ENCODE assay signal across 46 mouse cellular contexts in the genomic region with DNA sequence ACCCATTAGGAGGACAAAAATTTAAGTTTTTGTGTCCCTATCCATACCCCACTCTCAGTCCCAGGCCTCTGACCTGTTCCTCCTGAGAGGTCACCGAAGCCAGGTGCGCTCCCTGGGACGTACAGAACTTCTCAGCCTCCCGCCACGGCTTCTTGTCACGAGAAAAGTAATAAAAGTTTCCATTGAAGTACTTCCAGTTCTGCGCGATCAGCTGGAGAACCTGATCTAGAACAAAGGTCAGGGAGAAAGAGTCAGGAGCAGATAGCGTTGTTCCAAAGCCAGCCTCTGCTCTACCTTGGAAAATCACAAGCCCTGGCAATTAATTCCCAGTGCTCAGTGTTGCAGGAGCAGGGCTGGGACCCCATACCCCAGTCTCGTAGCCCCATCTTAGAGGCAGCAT. TPM values are rescaled to one million over a fixed set of nuclear protein-coding genes. Genes with fewer than 3 reads are reported as not detected.
"Had no signal": no experiment of that assay in that cellular context is flagged by ENCODE, and none has a peak within 500 bp of the region (broad histone marks: within the 10 kb centered on the region; RNA-seq: fewer than 3 reads in every experiment).

No protein-coding gene starts in this region.

- H3K9ac ChIP-seq: heart, embryonic 12.5 days; heart, embryonic 13.5 days; heart, embryonic 15.5 days; hindbrain, embryonic 12.5 days; hindbrain, embryonic 13.5 days; hindbrain, embryonic 14.5 days; hindbrain, embryonic 15.5 days; intestine, embryonic 15.5 days; kidney, embryonic 15.5 days had no signal

- DNase-seq: heart, postnatal 10 days; heart, postnatal 14 days; heart, postnatal 4 days; kidney, adult 11 months; kidney, adult 18-20 months; kidney, adult 2 months; kidney, adult 8-10 months; kidney, adult 9 months; kidney, postnatal 10 days; kidney, postnatal 14 days; kidney, postnatal 25 days; kidney, postnatal 36 days; kidney, postnatal 4 days; layer of hippocampus, adult 9-11 months; layer of hippocampus, postnatal 36 days had no signal

- ATAC-seq: hindbrain, embryonic 16.5 days; hindbrain, postnatal 0 days; inflammation-experienced regulatory T-cells, adult 6 months; intestine, embryonic 15.5 days had no signal

- H3K27ac ChIP-seq: heart, embryonic 10.5 days; heart, embryonic 13.5 days; heart, embryonic 15.5 days; hindbrain, embryonic 10.5 days; hindbrain, embryonic 12.5 days; hindbrain, embryonic 13.5 days; hindbrain, embryonic 14.5 days; hindbrain, embryonic 15.5 days; hindbrain, postnatal 0 days; intestine, embryonic 15.5 days; kidney, embryonic 15.5 days; kidney, postnatal 0 days; layer of hippocampus, adult 2 months; left cerebral cortex, adult 2 months had no signal

- H3K4me2 ChIP-seq: heart, embryonic 11.5 days; heart, embryonic 12.5 days; heart, embryonic 13.5 days; heart, embryonic 15.5 days; hindbrain, embryonic 12.5 days; hindbrain, embryonic 13.5 days; hindbrain, embryonic 14.5 days; hindbrain, embryonic 15.5 days; intestine, embryonic 15.5 days; kidney, embryonic 15.5 days had no signal

- H3K36me3 ChIP-seq: heart, embryonic 10.5 days; heart, embryonic 12.5 days; heart, embryonic 13.5 days; heart, embryonic 15.5 days; hindbrain, embryonic 10.5 days; hindbrain, embryonic 12.5 days; hindbrain, embryonic 13.5 days; hindbrain, embryonic 15.5 days; intestine, embryonic 15.5 days; kidney, embryonic 15.5 days had no signal

- H3K4me1 ChIP-seq: heart, embryonic 13.5 days; heart, embryonic 15.5 days; hindbrain, embryonic 10.5 days; hindbrain, embryonic 12.5 days; hindbrain, embryonic 13.5 days; hindbrain, embryonic 15.5 days; intestine, embryonic 15.5 days; kidney, embryonic 15.5 days had no signal

- H3K4me3 ChIP-seq: heart, embryonic 10.5 days; heart, embryonic 12.5 days; heart, embryonic 13.5 days; heart, embryonic 15.5 days; hindbrain, embryonic 10.5 days; hindbrain, embryonic 12.5 days; hindbrain, embryonic 13.5 days; hindbrain, embryonic 15.5 days; intestine, embryonic 15.5 days; kidney, embryonic 15.5 days; layer of hippocampus, adult 2 months; left cerebral cortex, adult 2 months had no signal

- H3K27me3 ChIP-seq: heart, embryonic 15.5 days; hindbrain, embryonic 12.5 days; hindbrain, embryonic 15.5 days; intestine, embryonic 15.5 days had no signal

- H3K9me3 ChIP-seq: heart, embryonic 10.5 days; heart, embryonic 12.5 days; heart, embryonic 13.5 days; heart, embryonic 15.5 days; hindbrain, embryonic 10.5 days; hindbrain, embryonic 12.5 days; hindbrain, embryonic 13.5 days; hindbrain, embryonic 15.5 days; intestine, embryonic 15.5 days; kidney, embryonic 15.5 days had no signal

RNA-seq across cellular contexts. Expression of a gene that starts 9.3 kb away (rescaled TPM):
- total RNA-seq: heart, postnatal 10 days; heart, postnatal 14 days; heart, postnatal 25 days; heart, postnatal 4 days; hematopoietic stem cell, adult 5-6 weeks; layer of hippocampus, adult 18-20 months; layer of hippocampus, adult 2 months; layer of hippocampus, adult 8-10 months; layer of hippocampus, postnatal 10 days; layer of hippocampus, postnatal 14 days; layer of hippocampus, postnatal 25 days; layer of hippocampus, postnatal 36 days; left cerebral cortex, adult 18-20 months; left cerebral cortex, adult 2 months had no signal
- polyA plus RNA-seq: heart, embryonic 10.5 days; hindbrain, embryonic 10.5 days; hindbrain, embryonic 11.5 days; hindbrain, embryonic 12.5 days; hindbrain, embryonic 13.5 days; hindbrain, embryonic 14.5 days; hindbrain, embryonic 15.5 days; hindbrain, embryonic 16.5 days; hindbrain, postnatal 0 days; inflammation-experienced regulatory T-cells, adult 6 months; intestine, embryonic 14.5 days; kidney, adult 2 months; kidney, embryonic 14.5 days; kidney, postnatal 0 days; large intestine, adult 2 months had no signal

RNA-seq across cellular contexts. Expression of a gene that starts 30.9 kb away (rescaled TPM):
- total RNA-seq: hematopoietic stem cell, adult 5-6 weeks; hindbrain, postnatal 0 days; layer of hippocampus, adult 18-20 months; layer of hippocampus, adult 2 months; layer of hippocampus, adult 8-10 months; layer of hippocampus, postnatal 10 days; layer of hippocampus, postnatal 14 days; layer of hippocampus, postnatal 25 days; layer of hippocampus, postnatal 36 days; left cerebral cortex, adult 18-20 months; left cerebral cortex, adult 2 months had no signal
- polyA plus RNA-seq: heart, embryonic 10.5 days; heart, embryonic 11.5 days; heart, embryonic 12.5 days; hindbrain, embryonic 10.5 days; hindbrain, embryonic 11.5 days; hindbrain, embryonic 12.5 days; hindbrain, embryonic 13.5 days; hindbrain, embryonic 14.5 days; hindbrain, embryonic 15.5 days; hindbrain, embryonic 16.5 days; hindbrain, postnatal 0 days; inflammation-experienced regulatory T-cells, adult 6 months; intestine, embryonic 14.5 days; intestine, embryonic 15.5 days; kidney, embryonic 14.5 days; kidney, embryonic 15.5 days; kidney, embryonic 16.5 days; kidney, postnatal 0 days; large intestine, adult 2 months had no signal
